Mouse (Mus musculus): ENCODE data around the gene Prap1.

DNA sequence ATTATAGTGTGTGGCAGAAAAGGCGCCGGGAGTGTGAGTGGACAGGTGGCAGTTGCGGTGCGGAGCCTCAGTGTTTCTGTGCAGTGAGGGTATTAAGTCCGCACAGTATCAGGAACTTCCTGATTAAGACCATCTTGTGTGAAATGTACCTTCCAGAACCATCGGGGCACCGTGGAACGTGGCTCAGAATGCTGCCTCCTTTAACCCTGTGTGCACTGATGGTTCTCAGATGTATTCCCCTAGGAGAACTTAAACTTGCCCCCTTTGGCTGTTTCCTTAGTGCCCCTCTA lies 44.8 kb downstream of the Prap1 start:
- no peak for TF ChIP-seq CTCF (IDR thresholded peaks at IDR 0.05; ENCODE audit: control insufficient read depth, insufficient read depth, insufficient read length)
- no peak for TF ChIP-seq MAX (IDR thresholded peaks at IDR 0.05)
- no peak for TF ChIP-seq MYOD1 (IDR thresholded peaks at IDR 0.05; ENCODE audit: control insufficient read depth, insufficient read length, low read depth)
- no peak for TF ChIP-seq USF1 (IDR thresholded peaks at IDR 0.05; ENCODE audit: low read depth)
- TF ChIP-seq FOSL1 (IDR thresholded peaks at IDR 0.05; ENCODE audit: insufficient read depth, low read length, poor library complexity, severe bottlenecking): no peak

Data from C2C12 (cell line).